Mouse (Mus musculus): Measurements from ENCODE around the gene Dpysl5.
A peak's percentile ranks its signal among the peaks of the same experiment; 100 is the strongest.

Gene Dpysl5

GRCm38 (mm10) chr5:30709744-30710383 lies 1.5 kb upstream of the Dpysl5 start:
- peak; percentile 88 for DNase-seq

- peak; percentile 14 for DNase-seq
These were observed 878 bp upstream of the Dpysl5 start for GRCm38 (mm10) chr5:30710486-30710885.

- no peak for DNase-seq
These were observed 632 bp downstream of the Dpysl5 start for GRCm38 (mm10) chr5:30712002-30712390.

- DNase-seq = peak; percentile 36
These were observed 1.3 kb downstream of the Dpysl5 start for GRCm38 (mm10) chr5:30712441-30713298.

- DNase-seq = peak; percentile 3
These were observed 1.9 kb downstream of the Dpysl5 start for GRCm38 (mm10) chr5:30713299-30713675.

GRCm38 (mm10) chr5:30713691-30714090 lies 2.3 kb downstream of the Dpysl5 start:
- no peak for DNase-seq

- no peak for DNase-seq
These were observed 4.9 kb downstream of the Dpysl5 start for GRCm38 (mm10) chr5:30716311-30716710.

- no peak for DNase-seq
These were observed 6.1 kb downstream of the Dpysl5 start for GRCm38 (mm10) chr5:30717506-30717905.

- peak; percentile 34 for DNase-seq
These were observed 6.8 kb downstream of the Dpysl5 start for GRCm38 (mm10) chr5:30717991-30718703.

- DNase-seq = no peak
These were observed 10.6 kb downstream of the Dpysl5 start for GRCm38 (mm10) chr5:30721935-30722334.

GRCm38 (mm10) chr5:30726151-30726693 lies 14.9 kb downstream of the Dpysl5 start:
- no peak for DNase-seq

- DNase-seq = no peak
These were observed 21.1 kb downstream of the Dpysl5 start for GRCm38 (mm10) chr5:30732511-30732910.

- DNase-seq = no peak
These were observed 23.3 kb downstream of the Dpysl5 start for GRCm38 (mm10) chr5:30734666-30735065.

- DNase-seq = no peak
These were observed 26.9 kb downstream of the Dpysl5 start for GRCm38 (mm10) chr5:30738127-30738828.

GRCm38 (mm10) chr5:30739595-30739994 lies 28.2 kb downstream of the Dpysl5 start:
- DNase-seq = no peak

- peak; percentile 53 for DNase-seq
These were observed 38.4 kb downstream of the Dpysl5 start for GRCm38 (mm10) chr5:30749582-30750311.

- DNase-seq = no peak
These were observed 39.7 kb downstream of the Dpysl5 start for GRCm38 (mm10) chr5:30751071-30751470.

- peak; percentile 24 for DNase-seq
These were observed 41.8 kb downstream of the Dpysl5 start for GRCm38 (mm10) chr5:30753128-30753527.

GRCm38 (mm10) chr5:30755215-30755614 lies 43.9 kb downstream of the Dpysl5 start:
- no peak for DNase-seq

GRCm38 (mm10) chr5:30762815-30763510 lies 51.6 kb downstream of the Dpysl5 start:
- DNase-seq = no peak

- DNase-seq = no peak
These were observed 52.1 kb downstream of the Dpysl5 start for GRCm38 (mm10) chr5:30763511-30763830.

Measured in lung, postnatal 10 days (tissue).